Mouse (Mus musculus) adrenal gland, postnatal 14 days (tissue): ENCODE results near the gene Sbf1. TPM values are rescaled to one million over a fixed set of nuclear protein-coding genes. Genes with fewer than 3 reads are reported as not detected.
A peak's percentile ranks its signal among the peaks of the same experiment; 100 is the strongest.

Experiments used
- DNase-seq: peaks from one replicate; pipeline ENCODE4 v3.0.0; 2021; ENCODE audit warnings: mixed read lengths
- total RNA-seq: library from RNA; stranded (reverse); gene quantifications from 2 replicates; pipeline ENCODE4 v1.2.3, GENCODE M21; 2021

Sbf1 gene
- total RNA-seq, 1 experiment from 2014 or later, result 74.0 TPM

GRCm38 (mm10) chr15:89321264-89321663 lies 6.2 kb upstream of the Sbf1 start:
- no peak for DNase-seq

- no peak for DNase-seq
These were observed 1.0 kb upstream of the Sbf1 start for GRCm38 (mm10) chr15:89316146-89316545.

GRCm38 (mm10) chr15:89314511-89315189 lies 461 bp downstream of the Sbf1 start:
- DNase-seq, result peak; percentile 55

GRCm38 (mm10) chr15:89314107-89314506 lies 1.0 kb downstream of the Sbf1 start:
- no peak for DNase-seq

GRCm38 (mm10) chr15:89313359-89313758 lies 1.8 kb downstream of the Sbf1 start:
- no peak for DNase-seq

GRCm38 (mm10) chr15:89309962-89310498 lies 5.1 kb downstream of the Sbf1 start:
- DNase-seq, result peak; percentile 32

- DNase-seq, result no peak
These were observed 6.5 kb downstream of the Sbf1 start for GRCm38 (mm10) chr15:89308406-89309139.

- no peak for DNase-seq
These were observed 7.7 kb downstream of the Sbf1 start for GRCm38 (mm10) chr15:89307461-89307860.

- DNase-seq, result no peak
These were observed 9.1 kb downstream of the Sbf1 start for GRCm38 (mm10) chr15:89305966-89306365.

- no peak for DNase-seq
These were observed 14.5 kb downstream of the Sbf1 start for GRCm38 (mm10) chr15:89300600-89300999.

- DNase-seq, result no peak
These were observed 14.9 kb downstream of the Sbf1 start for GRCm38 (mm10) chr15:89300180-89300579.

GRCm38 (mm10) chr15:89297695-89298094 lies 17.4 kb downstream of the Sbf1 start:
- no peak for DNase-seq

GRCm38 (mm10) chr15:89296465-89296864 lies 18.6 kb downstream of the Sbf1 start:
- DNase-seq, result no peak

- no peak for DNase-seq
These were observed 19.4 kb downstream of the Sbf1 start for GRCm38 (mm10) chr15:89295580-89296165.

- no peak for DNase-seq
These were observed 21.3 kb downstream of the Sbf1 start for GRCm38 (mm10) chr15:89293778-89294177.

- no peak for DNase-seq
These were observed 22.3 kb downstream of the Sbf1 start for GRCm38 (mm10) chr15:89292795-89293194.

GRCm38 (mm10) chr15:89291521-89291920 lies 23.6 kb downstream of the Sbf1 start:
- DNase-seq, result no peak

GRCm38 (mm10) chr15:89289455-89289854 lies 25.7 kb downstream of the Sbf1 start:
- no peak for DNase-seq

GRCm38 (mm10) chr15:89288227-89288767 lies 26.8 kb downstream of the Sbf1 start:
- no peak for DNase-seq

GRCm38 (mm10) chr15:89286582-89286981 lies 28.5 kb downstream of the Sbf1 start:
- no peak for DNase-seq

- DNase-seq, result no peak
These were observed 29.0 kb downstream of the Sbf1 start for GRCm38 (mm10) chr15:89286114-89286513.

- DNase-seq, result no peak
These were observed 29.6 kb downstream of the Sbf1 start for GRCm38 (mm10) chr15:89285478-89285877.

GRCm38 (mm10) chr15:89285004-89285403 lies 30.1 kb downstream of the Sbf1 start:
- no peak for DNase-seq
